ENCODE assay signal across 8 mouse cellular contexts in the genomic region with DNA sequence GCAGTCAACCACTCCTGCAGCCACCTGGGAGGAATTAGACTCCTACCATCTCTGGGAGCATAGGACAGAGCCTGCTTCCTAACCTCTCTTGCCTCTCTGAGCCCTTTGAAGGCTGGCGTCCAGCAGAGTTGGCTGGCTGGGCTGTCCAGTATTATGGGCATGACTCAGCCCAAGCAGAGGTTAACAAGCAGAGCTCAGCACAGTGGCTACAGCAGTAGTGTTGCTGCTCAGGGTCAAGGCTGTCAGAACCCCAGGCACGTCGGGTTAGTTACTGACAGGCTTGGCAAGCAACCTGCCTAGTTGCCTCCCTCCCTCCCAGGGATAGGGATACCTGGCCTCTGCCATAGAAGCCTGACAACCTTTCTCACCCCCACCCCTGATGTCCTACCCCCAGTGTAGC. TPM values are rescaled to one million over a fixed set of nuclear protein-coding genes. Genes with fewer than 3 reads are reported as not detected.
DNase-seq lines count a peak whose midpoint lies in the region; ATAC-seq and TF ChIP-seq lines count a peak whose summit lies in the region.

No protein-coding gene starts in this region.

- TF ChIP-seq CTCF in cerebellum, adult 2 months (IDR thresholded peaks at IDR 0.05; ENCODE audit: borderline replicate concordance, insufficient read depth, low read depth, low read length) = no peak
- no peak for TF ChIP-seq CTCF in liver, postnatal 0 days (IDR thresholded peaks at IDR 0.05; ENCODE audit: low read depth)

- no peak for ATAC-seq in liver, postnatal 0 days

- 0 out of 2 replicates have a peak, but pooled peaks cover 2% of the 10 kb centered on the region for H3K36me3 ChIP-seq in liver, postnatal 0 days (replicated peaks; ENCODE audit: insufficient read depth, low read length)

- H3K9me3 ChIP-seq in liver, postnatal 0 days (ENCODE audit: low read length) = no peaks in the 10 kb centered on the region

- H3K4me3 ChIP-seq in cerebellum, adult 2 months (replicated peaks; ENCODE audit: insufficient read depth, low read depth, low read length) = no peak overlapping the region
- peak overlapping the region; percentile 54 for H3K4me3 ChIP-seq in liver, postnatal 0 days (ENCODE audit: low read depth, low read length)

- peak; percentile 18 to 20 for DNase-seq in cerebellum, adult 2 months
- DNase-seq in cerebellum, adult 9-10 months = no peak
- DNase-seq in 3134 (ENCODE audit: extremely low read depth, insufficient read length, low spot score) = peak; percentile 46
- peak; percentile 5 to 9 for DNase-seq in cerebellum, postnatal 14 days
- peak; percentile 9 to 27 for DNase-seq in heart, postnatal 36 days
- DNase-seq in liver, postnatal 0 days = peak; percentile 15
- no peak for DNase-seq in right cerebral cortex, postnatal 25 days
- DNase-seq in embryo, embryonic 11 days = no peak

- no peaks in the 10 kb centered on the region for H3K27me3 ChIP-seq in cerebellum, adult 2 months (ENCODE audit: control insufficient read depth, insufficient read depth, low read length)
- no peaks in the 10 kb centered on the region for H3K27me3 ChIP-seq in liver, postnatal 0 days (ENCODE audit: insufficient read depth, low read length)

- intact Hi-C loops in heart, postnatal 36 days (cut with DNase I) = loop anchor here (2.0 to 5.0 kb wide), 2 partner anchors 71 to 199 kb away; no protein-coding TSS in a partner anchor

- TF ChIP-seq EP300 in liver, postnatal 0 days (IDR thresholded peaks at IDR 0.05; ENCODE audit: low read depth) = no peak

- WGBS in cerebellum, adult 2 months = 24% methylated on average over 3 of the region's 3 CpGs
- WGBS in liver, postnatal 0 days (ENCODE audit: insufficient replicate concordance) = 19% methylated on average over 3 of the region's 3 CpGs

- peak overlapping the region; percentile 68 for H3K4me2 ChIP-seq in liver, postnatal 0 days (ENCODE audit: low read depth, low read length)

- H3K27ac ChIP-seq in cerebellum, adult 2 months (ENCODE audit: insufficient read depth, low read length) = no peak overlapping the region
- peak overlapping the region; percentile 81 for H3K27ac ChIP-seq in liver, postnatal 0 days (ENCODE audit: low read depth)

- TF ChIP-seq POLR2A in cerebellum, adult 2 months (IDR thresholded peaks at IDR 0.05; ENCODE audit: borderline replicate concordance, insufficient read depth, low read length) = no peak

- H3K9ac ChIP-seq in liver, postnatal 0 days (replicated peaks) = peak overlapping the region; percentile 26; the same call in 1 of the 2 replicates

- H3K4me1 ChIP-seq in cerebellum, adult 2 months (ENCODE audit: control insufficient read depth, insufficient read depth, low read length) = peaks cover 4% of the 10 kb centered on the region; the same call in 1 of the 2 replicates
- peaks cover 20% of the 10 kb centered on the region for H3K4me1 ChIP-seq in liver, postnatal 0 days (ENCODE audit: insufficient read depth)

RNA-seq across cellular contexts. Expression of a gene that starts 1.9 kb away (rescaled TPM):
- 14.7 and 15.1 TPM in 2 replicates for polyA plus RNA-seq in cerebellum, adult 2 months (2012; rRNA removed)
- 10 to 100 TPM; 29.6 to 33.6 TPM for total RNA-seq in heart, postnatal 36 days (2021)
- polyA plus RNA-seq in liver, postnatal 0 days (2015; fragmentation: Nextera tagmentation; extraction: Ambion mirVana) = 7.0 and 7.5 TPM in 2 replicates

RNA-seq across cellular contexts. Expression of a gene that starts 2.3 kb away (rescaled TPM):
- polyA plus RNA-seq in cerebellum, adult 2 months (2012; rRNA removed) = 115 and 127 TPM in 2 replicates
- total RNA-seq in heart, postnatal 36 days (2021) = 10 to 100 TPM; 74.2 to 83.4 TPM
- 143 and 144 TPM in 2 replicates for polyA plus RNA-seq in liver, postnatal 0 days (2015; fragmentation: Nextera tagmentation; extraction: Ambion mirVana)

RNA-seq across cellular contexts. Expression of a gene that starts 38.6 kb away (rescaled TPM):
- polyA plus RNA-seq in cerebellum, adult 2 months (2012; rRNA removed) = 27.7 and 32.5 TPM in 2 replicates
- total RNA-seq in heart, postnatal 36 days (2021) = 1 to 10 TPM; 1.6 to 2.1 TPM
- 0.15 and 0.23 TPM in 2 replicates for polyA plus RNA-seq in liver, postnatal 0 days (2015; fragmentation: Nextera tagmentation; extraction: Ambion mirVana)

RNA-seq across cellular contexts. Expression of a gene that starts 45.3 kb away (rescaled TPM):
- polyA plus RNA-seq in cerebellum, adult 2 months (2012; rRNA removed) = 165 and 166 TPM in 2 replicates
- total RNA-seq in heart, postnatal 36 days (2021) = 100 to 1,000 TPM; 130 to 145 TPM
- polyA plus RNA-seq in liver, postnatal 0 days (2015; fragmentation: Nextera tagmentation; extraction: Ambion mirVana) = 0.72 and 0.81 TPM in 2 replicates

RNA-seq across cellular contexts. Expression of a gene that starts 55.9 kb away (rescaled TPM):
- 14.2 and 17.3 TPM in 2 replicates for polyA plus RNA-seq in cerebellum, adult 2 months (2012; rRNA removed)
- total RNA-seq in heart, postnatal 36 days (2021) = 10 to 100 TPM; 31.0 to 33.7 TPM
- 1.7 TPM in 2 replicates for polyA plus RNA-seq in liver, postnatal 0 days (2015; fragmentation: Nextera tagmentation; extraction: Ambion mirVana)

Comparison
In these comparisons a context has a peak if more than half of its experiments do, and no peak if none do; other contexts are left out.
1. DNase-seq: peak in cerebellum, adult 2 months (2 of 2), 3134 (single experiment), cerebellum, postnatal 14 days (2 of 2), heart, postnatal 36 days (2 of 2) and liver, postnatal 0 days (single experiment); none in cerebellum, adult 9-10 months (single experiment), right cerebral cortex, postnatal 25 days (single experiment) and embryo, embryonic 11 days (single experiment).
2. RNA of a gene that starts 38.6 kb away (polyA plus RNA-seq): 27.7 to 32.5 TPM in cerebellum, adult 2 months; 0.15 to 0.23 TPM in liver, postnatal 0 days; every median in the first group is over 10 times any median in the second.